Mouse (Mus musculus): ENCODE data around the gene Lrrc15. TPM values are rescaled to one million over a fixed set of nuclear protein-coding genes. Genes with fewer than 3 reads are reported as not detected.

Lrrc15 gene
- polyA plus RNA-seq, 1 experiment from 2014 or later = 0.72 TPM

DNA sequence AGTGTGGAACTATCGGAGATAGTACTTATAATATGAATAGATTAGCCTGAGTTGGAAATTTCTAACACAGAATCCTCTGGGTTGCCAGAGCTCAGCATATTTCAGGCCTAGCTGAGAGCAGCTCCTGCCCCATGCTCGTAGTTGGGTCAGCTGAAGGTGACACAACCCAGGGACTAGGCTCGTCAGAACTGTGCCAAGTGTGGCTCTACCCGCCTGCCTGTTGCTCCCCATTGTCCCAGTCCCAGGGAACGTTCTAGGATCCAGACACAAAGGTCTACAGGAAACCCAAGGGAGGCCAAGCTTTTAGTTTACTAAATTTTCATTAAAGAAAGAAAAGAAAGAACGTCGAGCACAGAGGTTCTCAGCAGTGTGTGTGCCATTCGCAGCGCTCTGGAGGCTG, 21.7 kb downstream of the Lrrc15 start:
- ATAC-seq (replicated peaks; ENCODE audit: insufficient number of reproducible peaks, low FRiP score, low TSS enrichment, low read depth) (no peak), DNase-seq (ENCODE audit: low spot score) (no peak)
- no peaks in the 10 kb centered on the region; the same call in 1 of the 2 replicates for H3K4me1 ChIP-seq (ENCODE audit: control insufficient read depth, insufficient read depth, low read length)
- 89% methylated on average over 9 of the region's 9 CpGs for WGBS
- H3K9me3 ChIP-seq (replicated peaks; ENCODE audit: control insufficient read depth, low read length) = no peaks in the 10 kb centered on the region
- no peak overlapping the region for H3K27ac ChIP-seq (replicated peaks; ENCODE audit: low read depth, low read length)
- H3K4me2 ChIP-seq (ENCODE audit: low read depth, low read length) = no peak overlapping the region
- no peak overlapping the region for H3K9ac ChIP-seq (replicated peaks; ENCODE audit: low read length)
- H3K27me3 ChIP-seq (ENCODE audit: control insufficient read depth, insufficient read depth, low read length) = no peaks in the 10 kb centered on the region
- no peak overlapping the region for H3K4me3 ChIP-seq (ENCODE audit: low read depth, low read length)
- no peaks in the 10 kb centered on the region for H3K36me3 ChIP-seq (replicated peaks; ENCODE audit: control insufficient read depth, insufficient read depth, low read depth, low read length)

DNA sequence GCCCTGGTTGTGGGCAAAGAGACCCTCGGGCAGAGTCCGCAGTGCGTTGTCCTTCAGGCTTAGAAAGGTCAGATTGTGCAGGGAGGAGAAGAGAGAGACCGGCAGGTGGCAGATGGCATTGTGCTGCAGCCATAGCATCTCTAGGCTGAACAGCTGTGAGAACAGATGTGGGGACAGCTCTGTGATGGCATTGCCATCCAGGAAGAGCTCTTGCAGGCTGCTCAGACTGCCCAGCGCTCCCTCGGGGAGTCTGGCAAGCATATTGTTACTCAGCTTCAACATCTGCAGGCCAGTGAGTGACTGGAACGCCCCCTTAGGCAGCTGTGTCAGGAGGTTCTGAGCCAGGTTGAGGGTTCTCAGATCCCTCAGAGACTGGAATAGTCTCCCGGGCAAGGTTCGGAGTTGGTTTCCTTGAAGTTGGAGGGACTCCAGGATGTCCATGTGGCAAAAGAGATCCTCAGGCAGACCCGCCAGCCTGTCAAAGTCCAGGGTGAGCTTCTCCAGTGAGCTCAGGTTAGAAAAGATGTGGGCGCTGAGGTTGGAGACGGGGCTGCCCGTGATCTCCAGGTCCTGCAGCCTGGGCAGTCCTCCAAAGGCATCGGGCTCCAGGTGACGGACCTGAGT, 22.9 kb downstream of the Lrrc15 start:
- DNase-seq (ENCODE audit: low spot score) (no peak), ATAC-seq (replicated peaks; ENCODE audit: insufficient number of reproducible peaks, low FRiP score, low TSS enrichment, low read depth) (no peak)
- H3K4me2 ChIP-seq (ENCODE audit: low read depth, low read length) = no peak overlapping the region
- no peaks in the 10 kb centered on the region for H3K27me3 ChIP-seq (ENCODE audit: control insufficient read depth, insufficient read depth, low read length)
- no peaks in the 10 kb centered on the region; the same call in 1 of the 2 replicates for H3K4me1 ChIP-seq (ENCODE audit: control insufficient read depth, insufficient read depth, low read length)
- no peaks in the 10 kb centered on the region for H3K36me3 ChIP-seq (replicated peaks; ENCODE audit: control insufficient read depth, insufficient read depth, low read depth, low read length)
- 85% methylated on average over 15 of the region's 15 CpGs for WGBS
- H3K9me3 ChIP-seq (replicated peaks; ENCODE audit: control insufficient read depth, low read length) = no peaks in the 10 kb centered on the region
- no peak overlapping the region for H3K27ac ChIP-seq (replicated peaks; ENCODE audit: low read depth, low read length)
- H3K4me3 ChIP-seq (ENCODE audit: low read depth, low read length) = no peak overlapping the region
- H3K9ac ChIP-seq (replicated peaks; ENCODE audit: low read length) = no peak overlapping the region

DNA sequence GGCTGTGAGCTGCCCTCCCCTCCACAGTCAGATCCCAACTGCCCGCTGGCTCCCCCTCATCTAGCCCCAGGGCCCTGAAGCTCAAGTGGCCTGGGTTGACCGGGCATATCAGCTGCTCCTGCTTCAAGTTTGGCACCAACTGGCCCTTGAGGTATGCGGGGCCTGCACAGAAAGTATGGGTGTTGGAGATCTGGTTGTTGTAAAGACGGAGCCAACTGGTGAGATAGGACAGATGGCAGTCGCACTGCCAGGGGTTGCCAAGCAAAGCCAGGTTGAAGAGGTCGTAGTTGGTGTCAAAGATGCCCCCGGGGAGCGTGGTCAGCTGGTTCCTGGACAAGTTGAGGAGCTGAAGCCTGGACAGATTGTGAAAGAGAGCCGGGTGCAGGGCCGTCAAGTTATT, 23.6 kb downstream of the Lrrc15 start:
- H3K36me3 ChIP-seq (replicated peaks; ENCODE audit: control insufficient read depth, insufficient read depth, low read depth, low read length) = no peaks in the 10 kb centered on the region
- ATAC-seq (replicated peaks; ENCODE audit: insufficient number of reproducible peaks, low FRiP score, low TSS enrichment, low read depth) (no peak), DNase-seq (ENCODE audit: low spot score) (no peak)
- H3K4me3 ChIP-seq (ENCODE audit: low read depth, low read length) = no peak overlapping the region
- H3K9ac ChIP-seq (replicated peaks; ENCODE audit: low read length) = no peak overlapping the region
- no peaks in the 10 kb centered on the region; the same call in 1 of the 2 replicates for H3K4me1 ChIP-seq (ENCODE audit: control insufficient read depth, insufficient read depth, low read length)
- no peaks in the 10 kb centered on the region for H3K9me3 ChIP-seq (replicated peaks; ENCODE audit: control insufficient read depth, low read length)
- no peak overlapping the region for H3K27ac ChIP-seq (replicated peaks; ENCODE audit: low read depth, low read length)
- no peak overlapping the region for H3K4me2 ChIP-seq (ENCODE audit: low read depth, low read length)
- 78% methylated on average over 10 of the region's 10 CpGs for WGBS
- H3K27me3 ChIP-seq (ENCODE audit: control insufficient read depth, insufficient read depth, low read length) = no peaks in the 10 kb centered on the region

DNA sequence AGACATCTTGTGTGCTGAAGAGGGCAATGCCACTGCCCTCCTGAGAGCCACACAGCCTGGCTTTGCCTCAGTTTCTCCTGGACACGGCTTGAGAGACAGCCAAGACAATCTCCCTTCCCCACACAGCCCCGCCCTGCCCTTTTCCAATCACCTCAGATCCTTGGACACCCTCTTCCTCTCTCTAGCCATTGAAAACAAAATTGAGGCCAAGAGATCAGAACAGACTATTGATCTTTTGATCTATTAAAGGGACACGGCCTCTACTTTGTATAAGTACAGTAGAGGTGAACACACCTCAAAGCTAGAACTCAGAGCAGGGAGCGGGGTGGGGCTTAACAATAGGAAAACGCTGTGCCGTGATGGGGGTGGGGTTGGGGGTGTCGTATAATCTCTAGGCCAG, 24.6 kb downstream of the Lrrc15 start:
- Histone ChIP-seq H3K9ac (replicated peaks; ENCODE audit: low read length) (no peak overlapping the region), H3K4me1 (ENCODE audit: control insufficient read depth, insufficient read depth, low read length) (no peaks in the 10 kb centered on the region; the same call in 1 of the 2 replicates), H3K36me3 (replicated peaks; ENCODE audit: control insufficient read depth, insufficient read depth, low read depth, low read length) (no peaks in the 10 kb centered on the region), H3K27me3 (ENCODE audit: control insufficient read depth, insufficient read depth, low read length) (no peaks in the 10 kb centered on the region), H3K4me2 (ENCODE audit: low read depth, low read length) (no peak overlapping the region), H3K27ac (replicated peaks; ENCODE audit: low read depth, low read length) (no peak overlapping the region), H3K4me3 (ENCODE audit: low read depth, low read length) (no peak overlapping the region), H3K9me3 (replicated peaks; ENCODE audit: control insufficient read depth, low read length) (no peaks in the 10 kb centered on the region)
- 88% methylated on average over 7 of the region's 7 CpGs for WGBS
- DNase-seq (ENCODE audit: low spot score) = no peak
- ATAC-seq (replicated peaks; ENCODE audit: insufficient number of reproducible peaks, low FRiP score, low TSS enrichment, low read depth) = no peak

DNA sequence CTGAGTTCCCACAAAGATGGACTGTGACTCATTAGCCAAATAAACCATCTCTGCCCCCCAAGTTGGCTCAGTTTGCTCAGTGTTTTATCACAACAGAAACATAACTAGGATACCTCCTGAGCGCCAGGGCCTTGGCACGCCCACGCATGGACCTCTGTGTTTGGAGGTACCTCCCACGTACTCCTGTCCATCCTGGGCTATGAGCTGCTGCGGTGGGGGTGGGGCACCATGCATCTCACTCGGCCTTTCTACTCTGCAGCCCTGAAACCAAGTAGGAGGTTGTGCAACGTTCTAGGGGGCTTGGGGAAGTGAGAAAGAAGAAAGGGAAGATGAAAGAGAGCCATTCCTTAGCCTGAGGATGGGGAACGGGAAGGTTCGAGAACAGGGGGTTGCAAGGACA, 25.3 kb downstream of the Lrrc15 start:
- Histone ChIP-seq H3K27me3 (ENCODE audit: control insufficient read depth, insufficient read depth, low read length) (no peaks in the 10 kb centered on the region), H3K9ac (replicated peaks; ENCODE audit: low read length) (no peak overlapping the region), H3K27ac (replicated peaks; ENCODE audit: low read depth, low read length) (no peak overlapping the region), H3K4me1 (ENCODE audit: control insufficient read depth, insufficient read depth, low read length) (no peaks in the 10 kb centered on the region), H3K4me3 (ENCODE audit: low read depth, low read length) (no peak overlapping the region), H3K36me3 (replicated peaks; ENCODE audit: control insufficient read depth, insufficient read depth, low read depth, low read length) (no peaks in the 10 kb centered on the region), H3K4me2 (ENCODE audit: low read depth, low read length) (no peak overlapping the region), H3K9me3 (replicated peaks; ENCODE audit: control insufficient read depth, low read length) (no peaks in the 10 kb centered on the region)
- DNase-seq (ENCODE audit: low spot score) (no peak), ATAC-seq (replicated peaks; ENCODE audit: insufficient number of reproducible peaks, low FRiP score, low TSS enrichment, low read depth) (no peak)
- 78% methylated on average over 9 of the region's 9 CpGs for WGBS

DNA sequence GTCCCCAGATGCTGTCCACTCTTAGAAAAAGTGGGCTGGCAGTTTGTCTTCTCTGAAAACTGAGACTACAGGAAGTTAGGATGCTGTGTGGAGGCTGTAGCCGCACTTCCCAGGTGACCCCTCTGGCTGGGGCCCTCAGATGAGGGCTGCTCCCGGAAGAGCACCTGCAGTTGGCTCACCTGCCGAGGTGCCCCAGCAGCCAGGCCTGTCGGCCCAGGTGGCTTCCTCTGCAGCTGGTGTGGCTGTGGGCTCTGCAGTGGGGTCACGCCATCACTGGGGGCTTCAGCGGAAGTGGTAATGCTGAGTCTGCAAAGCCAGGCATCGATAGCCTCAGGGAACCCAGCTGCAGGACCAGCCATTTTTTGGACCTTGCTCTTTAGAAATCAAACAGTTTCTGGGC, 28.0 kb downstream of the Lrrc15 start:
- Histone ChIP-seq H3K9ac (replicated peaks; ENCODE audit: low read length) (no peak overlapping the region; the same call in 1 of the 2 replicates), H3K27ac (replicated peaks; ENCODE audit: low read depth, low read length) (no peak overlapping the region), H3K4me2 (ENCODE audit: low read depth, low read length) (no peak overlapping the region), H3K9me3 (replicated peaks; ENCODE audit: control insufficient read depth, low read length) (no peaks in the 10 kb centered on the region), H3K4me3 (ENCODE audit: low read depth, low read length) (no peak overlapping the region), H3K36me3 (replicated peaks; ENCODE audit: control insufficient read depth, insufficient read depth, low read depth, low read length) (no peaks in the 10 kb centered on the region), H3K27me3 (ENCODE audit: control insufficient read depth, insufficient read depth, low read length) (no peaks in the 10 kb centered on the region), H3K4me1 (ENCODE audit: control insufficient read depth, insufficient read depth, low read length) (no peaks in the 10 kb centered on the region)
- WGBS = 51% methylated on average over 7 of the region's 7 CpGs
- ATAC-seq (replicated peaks; ENCODE audit: insufficient number of reproducible peaks, low FRiP score, low TSS enrichment, low read depth) (no peak), DNase-seq (ENCODE audit: low spot score) (no peak)

DNA sequence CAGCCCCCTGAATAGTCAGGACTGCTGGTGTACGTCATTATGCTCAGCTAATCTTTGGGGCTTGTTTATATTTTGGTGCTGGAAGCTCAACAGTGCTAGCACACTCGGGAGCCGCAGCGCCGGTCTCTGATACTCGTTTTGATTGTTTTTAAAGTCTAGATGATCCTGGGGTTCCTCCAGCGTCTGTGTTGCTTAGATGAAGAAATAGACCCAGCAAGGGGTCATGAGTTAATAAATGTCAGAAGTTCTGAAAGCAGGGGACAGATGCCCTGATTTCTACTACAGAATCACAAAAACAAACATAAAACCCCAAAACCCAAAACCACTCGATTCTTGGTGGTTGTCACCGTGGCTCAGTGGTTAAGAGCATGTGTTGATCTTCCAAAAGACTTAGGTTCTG, 29.2 kb downstream of the Lrrc15 start:
- H3K4me2 ChIP-seq (ENCODE audit: low read depth, low read length) = no peak overlapping the region
- no peak overlapping the region for H3K4me3 ChIP-seq (ENCODE audit: low read depth, low read length)
- no peak overlapping the region for H3K9ac ChIP-seq (replicated peaks; ENCODE audit: low read length)
- H3K9me3 ChIP-seq (replicated peaks; ENCODE audit: control insufficient read depth, low read length) = no peaks in the 10 kb centered on the region
- WGBS = 75% methylated on average over 9 of the region's 9 CpGs
- H3K36me3 ChIP-seq (replicated peaks; ENCODE audit: control insufficient read depth, insufficient read depth, low read depth, low read length) = no peaks in the 10 kb centered on the region
- no peaks in the 10 kb centered on the region for H3K27me3 ChIP-seq (ENCODE audit: control insufficient read depth, insufficient read depth, low read length)
- H3K27ac ChIP-seq (replicated peaks; ENCODE audit: low read depth, low read length) = no peak overlapping the region
- no peaks in the 10 kb centered on the region for H3K4me1 ChIP-seq (ENCODE audit: control insufficient read depth, insufficient read depth, low read length)
- ATAC-seq (replicated peaks; ENCODE audit: insufficient number of reproducible peaks, low FRiP score, low TSS enrichment, low read depth) (no peak), DNase-seq (ENCODE audit: low spot score) (no peak)

DNA sequence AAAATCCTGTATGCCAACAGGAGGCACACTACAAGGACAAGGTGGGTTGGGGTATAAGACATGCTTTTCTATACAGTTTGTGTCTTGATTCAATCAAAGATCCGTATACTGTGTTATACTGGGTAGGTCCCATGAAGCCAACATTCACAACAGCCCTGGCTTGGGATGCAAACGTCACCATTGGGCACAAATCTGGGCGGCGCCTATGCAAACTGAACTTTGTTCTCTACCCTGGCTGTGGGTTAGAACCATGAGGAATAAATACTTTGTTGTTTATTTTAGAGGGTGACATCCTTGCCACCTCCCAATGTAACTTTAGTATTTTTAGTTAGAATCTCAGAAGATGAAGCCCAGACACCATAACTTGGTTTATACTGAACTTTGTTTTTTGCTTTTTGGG, 29.7 kb downstream of the Lrrc15 start:
- Histone ChIP-seq H3K4me3 (ENCODE audit: low read depth, low read length) (no peak overlapping the region), H3K9me3 (replicated peaks; ENCODE audit: control insufficient read depth, low read length) (no peaks in the 10 kb centered on the region), H3K4me1 (ENCODE audit: control insufficient read depth, insufficient read depth, low read length) (no peaks in the 10 kb centered on the region), H3K9ac (replicated peaks; ENCODE audit: low read length) (no peak overlapping the region), H3K27ac (replicated peaks; ENCODE audit: low read depth, low read length) (no peak overlapping the region), H3K4me2 (ENCODE audit: low read depth, low read length) (no peak overlapping the region), H3K36me3 (replicated peaks; ENCODE audit: control insufficient read depth, insufficient read depth, low read depth, low read length) (no peaks in the 10 kb centered on the region), H3K27me3 (ENCODE audit: control insufficient read depth, insufficient read depth, low read length) (no peaks in the 10 kb centered on the region)
- 86% methylated on average over 4 of the region's 4 CpGs for WGBS
- ATAC-seq (replicated peaks; ENCODE audit: insufficient number of reproducible peaks, low FRiP score, low TSS enrichment, low read depth) (no peak), DNase-seq (ENCODE audit: low spot score) (no peak)

Data from embryonic facial prominence, embryonic 11.5 days (tissue).